Mouse (Mus musculus) embryonic stem cell, embryonic (primary cell): Measurements from ENCODE around the gene Fibp.

Experiments
- CTCF ChIA-PET, 4 experiments: fragments of 300-600 bp in 2 of 4; fragments of 350-600 bp in 2 of 4; sonication (Branson Sonifier 250); formaldehyde crosslinking; loops; one replicate each; lab custom pipeline; 2022; ENCODE audit warnings: inconsistent platforms in 2 of 4; lab: Charles Lee
- POLR2A ChIA-PET, 4 experiments: fragments of 300-600 bp in 2 of 4; fragments of 350-600 bp in 2 of 4; sonication (Branson Sonifier 250); formaldehyde crosslinking; loops; one replicate each; lab custom pipeline; 2022; ENCODE audit warnings: antibody characterized with exemption in 4 of 4, inconsistent platforms in 1 of 4; lab: Charles Lee

The Fibp gene

GRCm38 (mm10) chr19:5425906-5426565, 34.4 kb upstream of the Fibp start:
- CTCF ChIA-PET: interaction anchor here in 3 of 4 experiments (0.6 to 3.7 kb wide), 7 partner anchors 19 to 103 kb away, joined by 3 to 17 read pairs (median 4); partner anchors contain the start of gene Tsga10ip (in 1 of the 3)

GRCm38 (mm10) chr19:5426640-5427290, 33.6 kb upstream of the Fibp start:
- ChIA-PET CTCF (interaction anchor here in 2 of 4 experiments (0.7 to 3.7 kb wide), 5 partner anchors 26 to 103 kb away, joined by 3 to 17 read pairs (median 5); partner anchors contain the start of gene Tsga10ip (in 1 of the 2)), POLR2A (interaction anchor here (0.5 to 4.4 kb wide), 20 partner anchors 7 to 696 kb away, joined by 3 to 99 read pairs (median 8); partner anchors contain the start of genes Mus81 (in 3 of the 4), Cfl1 (in 2 of the 4), Banf1 (in 1 of the 4) and Ccdc85b (in 1 of the 4))

More at GRCm38 (mm10) chr19:5425906-5426565, 34.4 kb upstream of the Fibp start:
- POLR2A ChIA-PET: interaction anchor here (0.5 to 4.7 kb wide), 43 partner anchors 7 to 696 kb away, joined by 3 to 99 read pairs (median 7); partner anchors contain the start of genes Banf1 (in 3 of the 4), Cfl1 (in 3 of the 4), Eif1ad (in 3 of the 4) and Mus81 (in 3 of the 4)

- CTCF ChIA-PET: interaction anchor here in 1 of 4 experiments (0.7 to 1.8 kb wide), 2 partner anchors 28 to 29 kb away, joined by 3 to 6 read pairs; no protein-coding TSS in a partner anchor
- POLR2A ChIA-PET: interaction anchor here in 1 of 4 experiments (0.7 kb wide), 1 partner anchor 20 kb away, joined by 3 read pairs; no protein-coding TSS in a partner anchor
Measured at GRCm38 (mm10) chr19:5428083-5428482, 32.3 kb upstream of the Fibp start.

- ChIA-PET CTCF (interaction anchor here in 3 of 4 experiments (0.6 to 1.4 kb wide), 4 partner anchors 18 to 133 kb away, joined by 3 read pairs; partner anchors contain the start of gene Fosl1 (in 1 of the 3)), POLR2A (interaction anchor here (0.7 to 2.1 kb wide), 10 partner anchors 17 to 596 kb away, joined by 3 to 14 read pairs (median 4); partner anchors contain the start of genes Mus81 (in 2 of the 4), Ccdc85b (in 1 of the 4), Cfl1 (in 1 of the 4) and Sart1 (in 1 of the 4))
Measured at GRCm38 (mm10) chr19:5429219-5429618, 31.2 kb upstream of the Fibp start.

GRCm38 (mm10) chr19:5429806-5430205, 30.6 kb upstream of the Fibp start:
- POLR2A ChIA-PET: interaction anchor here (0.6 to 2.1 kb wide), 11 partner anchors 16 to 595 kb away, joined by 3 to 14 read pairs (median 4); partner anchors contain the start of genes Mus81 (in 2 of the 4), Ccdc85b (in 1 of the 4), Cfl1 (in 1 of the 4) and Sart1 (in 1 of the 4)
- CTCF ChIA-PET: interaction anchor here in 3 of 4 experiments (0.6 to 1.4 kb wide), 3 partner anchors 22 to 133 kb away, joined by 3 read pairs; no protein-coding TSS in a partner anchor

- POLR2A ChIA-PET: interaction anchor here in 3 of 4 experiments (0.6 to 5.3 kb wide), 13 partner anchors 15 to 135 kb away, joined by 3 to 42 read pairs (median 4); partner anchors contain the start of genes Ccdc85b (in 2 of the 3), Fosl1 (in 1 of the 3), Mus81 (in 1 of the 3) and Sart1 (in 1 of the 3)
Measured at GRCm38 (mm10) chr19:5430408-5430807, 30.0 kb upstream of the Fibp start.

GRCm38 (mm10) chr19:5431911-5432464, 28.4 kb upstream of the Fibp start:
- ChIA-PET CTCF (interaction anchor here in 2 of 4 experiments (0.9 to 1.3 kb wide), 2 partner anchors 25 kb away, joined by 6 to 7 read pairs; partner anchors contain the start of gene Ccdc85b (in 2 of the 2)), POLR2A (interaction anchor here in 3 of 4 experiments (0.5 to 5.3 kb wide), 18 partner anchors 7 to 480 kb away, joined by 3 to 43 read pairs (median 4); partner anchors contain the start of genes AI837181 (in 2 of the 3), Ccdc85b (in 2 of the 3), Cfl1 (in 2 of the 3) and Drap1 (in 2 of the 3))

More at GRCm38 (mm10) chr19:5430408-5430807, 30.0 kb upstream of the Fibp start:
- CTCF ChIA-PET: interaction anchor here in 1 of 4 experiments (1.1 kb wide), 1 partner anchor 33 kb away, joined by 3 read pairs; no protein-coding TSS in a partner anchor

- POLR2A ChIA-PET: interaction anchor here in 3 of 4 experiments (0.6 to 5.3 kb wide), 42 partner anchors 8 to 817 kb away, joined by 3 to 43 read pairs (median 4); partner anchors contain the start of genes AI837181 (in 3 of the 3), Drap1 (in 3 of the 3), Mus81 (in 3 of the 3) and Banf1 (in 2 of the 3)
- CTCF ChIA-PET: interaction anchor here (0.5 to 2.2 kb wide), 17 partner anchors 8 to 345 kb away, joined by 3 to 19 read pairs (median 5); partner anchors contain the start of genes Ccdc85b (in 2 of the 4), Drap1 (in 2 of the 4), AI837181 (in 1 of the 4) and Mus81 (in 1 of the 4)
Measured at GRCm38 (mm10) chr19:5432992-5433852, 27.2 kb upstream of the Fibp start.

GRCm38 (mm10) chr19:5433951-5434350, 26.5 kb upstream of the Fibp start:
- ChIA-PET CTCF (interaction anchor here (0.6 to 2.2 kb wide), 10 partner anchors 9 to 346 kb away, joined by 3 to 19 read pairs (median 5); partner anchors contain the start of genes AI837181 (in 1 of the 4), Drap1 (in 1 of the 4), Mus81 (in 1 of the 4) and Yif1a (in 1 of the 4)), POLR2A (interaction anchor here in 3 of 4 experiments (0.6 to 5.3 kb wide), 28 partner anchors 9 to 462 kb away, joined by 3 to 43 read pairs (median 4); partner anchors contain the start of genes AI837181 (in 3 of the 3), Drap1 (in 3 of the 3), Ccdc85b (in 2 of the 3) and Mus81 (in 2 of the 3))

- POLR2A ChIA-PET: interaction anchor here in 2 of 4 experiments (0.7 to 5.7 kb wide), 4 partner anchors 11 to 12 kb away, joined by 3 to 44 read pairs (median 20); partner anchors contain the start of gene Ccdc85b (in 2 of the 2)
Measured at GRCm38 (mm10) chr19:5444371-5444908, 16.0 kb upstream of the Fibp start.

GRCm38 (mm10) chr19:5444954-5445353, 15.5 kb upstream of the Fibp start:
- ChIA-PET CTCF (interaction anchor here in 1 of 4 experiments (0.5 kb wide), 1 partner anchor 120 kb away, joined by 3 read pairs; no protein-coding TSS in a partner anchor), POLR2A (interaction anchor here in 2 of 4 experiments (0.6 to 5.7 kb wide), 7 partner anchors 11 to 897 kb away, joined by 3 to 44 read pairs (median 6); partner anchors contain the start of genes Ccdc85b (in 2 of the 2), AI837181 (in 1 of the 2) and Drap1 (in 1 of the 2))

More at GRCm38 (mm10) chr19:5444371-5444908, 16.0 kb upstream of the Fibp start:
- CTCF ChIA-PET: no interaction called here

GRCm38 (mm10) chr19:5445747-5446146, 14.7 kb upstream of the Fibp start:
- POLR2A ChIA-PET: interaction anchor here in 3 of 4 experiments (0.6 to 5.7 kb wide), 10 partner anchors 9 to 896 kb away, joined by 3 to 44 read pairs (median 4); partner anchors contain the start of genes Ccdc85b (in 2 of the 3), AI837181 (in 1 of the 3), Drap1 (in 1 of the 3) and Mus81 (in 1 of the 3)

GRCm38 (mm10) chr19:5447515-5448353, 12.7 kb upstream of the Fibp start, which contains the start of gene Fosl1:
Gene Fosl1, plus strand, starts transcription at chr19:5447547.
- CTCF ChIA-PET: interaction anchor here (0.6 to 3.0 kb wide), 10 partner anchors 9 to 324 kb away, joined by 3 to 13 read pairs (median 4); partner anchors contain the start of genes Ap5b1 (in 1 of the 4), Ccdc85b (in 1 of the 4) and Scyl1 (in 1 of the 4)

More at GRCm38 (mm10) chr19:5445747-5446146, 14.7 kb upstream of the Fibp start:
- CTCF ChIA-PET: interaction anchor here in 1 of 4 experiments (0.5 kb wide), 1 partner anchor 121 kb away, joined by 3 read pairs; no protein-coding TSS in a partner anchor

More at GRCm38 (mm10) chr19:5447515-5448353, 12.7 kb upstream of the Fibp start, which contains the start of gene Fosl1:
- POLR2A ChIA-PET: interaction anchor here (0.6 to 5.7 kb wide), 23 partner anchors 9 to 398 kb away, joined by 3 to 44 read pairs (median 4); partner anchors contain the start of genes Ccdc85b (in 3 of the 4), Drap1 (in 3 of the 4), Cfl1 (in 2 of the 4) and Fibp (in 2 of the 4)
